Mouse (Mus musculus) cortical plate, adult 2 months (tissue): ENCODE results near the gene Calhm5.

Experiments
- CTCF ChIP-seq: fragments of 200-500 bp; IDR thresholded peaks from 2 replicates; pipeline ENCODE4 v1.5.1; 2011; ENCODE audit warnings: mild to moderate bottlenecking, control low read depth, low read length; ENCODE audit not compliant: insufficient read depth; ENCODE audit errors: extremely low read depth
- POLR2A ChIP-seq: fragments of 200-500 bp; IDR thresholded peaks from 2 replicates; pipeline ENCODE4 v1.6.1; 2011; ENCODE audit warnings: mild to moderate bottlenecking, low read length, control low read depth; ENCODE audit not compliant: insufficient read depth; ENCODE audit errors: extremely low read depth

- TF ChIP-seq CTCF (no peak), POLR2A (no peak)
These were observed 42.3 kb downstream of the Calhm5 start for GRCm38 (mm10) chr10:34053987-34054386.
